Mouse (Mus musculus): Measurements from ENCODE around the gene Itpkb. TPM values are rescaled to one million over a fixed set of nuclear protein-coding genes. Genes with fewer than 3 reads are reported as not detected.

Itpkb gene
- total and polyA plus RNA-seq, 3 experiments: 4.2 to 14.4 (median 10.6) TPM

DNA sequence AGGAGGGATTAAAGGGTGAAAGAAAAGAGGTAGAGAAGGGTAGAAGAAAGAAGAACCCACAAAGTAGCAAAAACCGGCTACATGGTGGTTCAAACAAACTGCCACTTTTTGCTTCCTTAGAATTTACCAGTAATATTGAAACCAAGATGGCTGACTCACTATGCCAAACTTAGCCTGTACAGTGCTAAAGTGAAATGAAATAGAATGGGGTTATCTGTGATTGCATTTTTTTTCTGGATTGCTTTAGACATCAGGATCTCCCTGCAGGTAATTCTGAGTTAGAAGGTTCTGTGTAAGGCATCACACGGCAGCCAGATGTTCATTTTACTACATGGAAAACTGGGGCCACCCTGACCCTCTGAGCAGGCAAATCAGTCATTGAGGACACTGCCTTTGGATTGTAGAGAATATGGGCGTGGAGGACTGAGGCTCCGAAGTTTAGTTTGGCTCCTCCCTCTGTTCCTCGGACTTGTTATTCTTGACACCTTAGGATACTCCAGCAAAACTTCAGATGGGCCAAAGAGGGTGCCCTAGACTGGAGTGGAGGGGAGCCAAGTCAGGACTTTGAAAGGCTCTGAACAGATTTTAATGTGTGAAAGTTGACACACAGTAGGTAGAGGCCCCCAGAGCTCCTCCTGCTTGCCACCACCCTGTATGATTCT lies 62.0 kb downstream of the Itpkb start (continued):
- TF ChIP-seq USF2 (conservative IDR thresholded peaks at IDR 0.05; ENCODE audit: low read depth, low read length) (no peak), ZNF384 (IDR thresholded peaks at IDR 0.05; ENCODE audit: low read depth, low read length) (peak; percentile 89), ZMIZ1 (IDR thresholded peaks at IDR 0.05; ENCODE audit: low read depth, low read length) (peak; percentile 53; the same call in 1 of the 2 replicates), SMC3 (IDR thresholded peaks at IDR 0.05; ENCODE audit: low read depth, low read length) (no peak), SIN3A (IDR thresholded peaks at IDR 0.05; ENCODE audit: low read length) (peak; percentile 19; the same call in 1 of the 2 replicates), CHD2 (IDR thresholded peaks at IDR 0.05; ENCODE audit: low read length) (peak; percentile 44), JUND (conservative IDR thresholded peaks at IDR 0.05; ENCODE audit: low read depth, low read length) (peak; percentile 95), MAX (IDR thresholded peaks at IDR 0.05; ENCODE audit: low read length) (0 out of 2 replicates have a peak, but pooled peaks have one; percentile 41), HCFC1 (IDR thresholded peaks at IDR 0.05; ENCODE audit: low read depth, low read length) (0 out of 2 replicates have a peak, but pooled peaks have one; percentile 27), GABPA (IDR thresholded peaks at IDR 0.05; ENCODE audit: insufficient replicate concordance, low read depth, low read length) (no peak), ELF1 (IDR thresholded peaks at IDR 0.05; ENCODE audit: low read depth, low read length) (0 out of 2 replicates have a peak, but pooled peaks have one; percentile 15), RAD21 (IDR thresholded peaks at IDR 0.05; ENCODE audit: low read depth, low read length) (no peak; the same call in 1 of the 2 replicates), MXI1 (IDR thresholded peaks at IDR 0.05; ENCODE audit: low read depth, low read length) (no peak; the same call in 1 of the 2 replicates), MEF2A (IDR thresholded peaks at IDR 0.05; ENCODE audit: borderline replicate concordance, low read depth, low read length) (peak; percentile 98), MYC (IDR thresholded peaks at IDR 0.05; ENCODE audit: low read depth, low read length) (peak; percentile 40; the same call in 1 of the 2 replicates), ZKSCAN1 (IDR thresholded peaks at IDR 0.05; ENCODE audit: borderline replicate concordance, low read depth, low read length) (no peak), MAZ (IDR thresholded peaks at IDR 0.05; ENCODE audit: low read depth, low read length) (peak; percentile 53), UBTF (IDR thresholded peaks at IDR 0.05; ENCODE audit: low read depth, low read length) (no peak), KAT2A (IDR thresholded peaks at IDR 0.05; ENCODE audit: insufficient replicate concordance, low read length) (no peak)

DNA sequence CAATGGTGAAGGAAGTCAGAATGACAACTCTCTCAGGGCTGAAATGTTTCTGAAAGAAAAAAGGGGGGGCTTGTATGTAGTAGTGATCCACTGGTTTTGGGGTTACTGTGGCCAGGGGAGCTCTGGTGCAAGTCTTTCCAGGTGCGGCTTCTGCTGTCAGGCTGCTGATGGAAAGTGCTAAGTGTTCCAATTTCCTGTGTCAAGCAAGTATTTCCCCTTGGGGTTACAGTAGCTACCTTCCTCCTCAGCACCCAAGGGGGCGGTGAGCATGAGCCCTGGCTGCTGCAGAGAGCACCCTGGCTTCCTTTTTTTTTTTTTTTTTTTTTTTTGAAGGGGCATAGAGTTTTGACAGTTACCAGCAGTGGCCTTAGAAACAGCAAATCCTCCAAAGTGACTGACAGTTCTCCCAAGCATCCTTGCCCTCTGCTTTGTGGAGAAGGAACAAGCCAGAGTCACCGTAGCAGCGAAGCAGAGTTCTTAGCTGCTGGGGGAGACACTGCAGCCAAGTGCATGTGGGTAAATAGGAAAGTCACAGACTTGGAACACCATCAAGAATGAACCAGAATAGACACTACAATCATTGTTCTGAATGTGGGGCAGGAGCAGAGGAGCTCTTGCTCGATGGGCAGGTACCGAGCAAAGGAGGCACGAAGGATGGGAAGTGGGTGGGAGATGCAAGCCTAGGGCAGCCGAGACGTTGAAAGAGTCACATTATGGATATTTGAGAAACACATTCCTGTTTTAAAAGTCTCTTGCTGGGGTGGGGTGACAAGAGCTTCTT lies 62.9 kb downstream of the Itpkb start:
- peaks cover 3 to 18% of the 10 kb centered on the region in 2 experiments for H3K36me3 ChIP-seq (replicated peaks in 1 of 2; ENCODE audit: control insufficient read depth in 1 of 2, insufficient read depth in 1 of 2, low read length in 1 of 2)
- peak overlapping the region; percentile 8; the same call in 1 of the 2 replicates for H3K4me2 ChIP-seq (ENCODE audit: insufficient read depth, low read depth, poor library complexity, severe bottlenecking)
- peak overlapping the region; percentile 21; the same call in 1 of the 2 replicates for H3K9ac ChIP-seq (ENCODE audit: insufficient read depth, low read depth)
- in situ Hi-C loops (cut with MboI; ENCODE audit: low pct_ligation_motif_present, low pct_unique_long_range_greater_than_20kb, low sequenced_read_pairs) (no loop called here), dilution Hi-C loops (cut with MboI; ENCODE audit: extremely low pct_ligation_motif_present, extremely low pct_unique_long_range_greater_than_20kb, low sequenced_read_pairs) (no loop called here)
- peak; percentile 76 for DNase-seq (ENCODE audit: extremely low read depth)
- H3K9me3 ChIP-seq (replicated peaks; ENCODE audit: low read length): no peaks in the 10 kb centered on the region
- H3K4me3 ChIP-seq (replicated peaks in 1 of 3; ENCODE audit: low read depth in 2 of 3, low read length in 2 of 3, poor library complexity in 1 of 3): no peak overlapping the region
- H3K4me1 ChIP-seq (ENCODE audit: control insufficient read depth in 1 of 2, insufficient read depth in 2 of 2): peaks cover 38 to 99% of the 10 kb centered on the region in 2 experiments
- H3K27me3 ChIP-seq (replicated peaks): no peaks in the 10 kb centered on the region
- peak overlapping the region; percentile 87 for H3K27ac ChIP-seq (ENCODE audit: insufficient read depth, low read depth)
- 0 out of 2 replicates have a peak, but pooled peaks cover 4% of the 10 kb centered on the region for H3K79me2 ChIP-seq (replicated peaks; ENCODE audit: control insufficient read depth, extremely low read depth, insufficient read depth, poor library complexity, severe bottlenecking)
- TF ChIP-seq POLR2AphosphoS2 (IDR thresholded peaks at IDR 0.05; ENCODE audit: low read depth, low read length) (no peak), TCF12 (IDR thresholded peaks at IDR 0.05; ENCODE audit: low read depth, low read length) (peak; percentile 71; the same call in 1 of the 2 replicates), USF2 (conservative IDR thresholded peaks at IDR 0.05; ENCODE audit: low read depth, low read length) (no peak), UBTF (IDR thresholded peaks at IDR 0.05; ENCODE audit: low read depth, low read length) (no peak), SIN3A (IDR thresholded peaks at IDR 0.05; ENCODE audit: low read length) (peak; percentile 74), GABPA (IDR thresholded peaks at IDR 0.05; ENCODE audit: insufficient replicate concordance, low read depth, low read length) (no peak), CHD2 (IDR thresholded peaks at IDR 0.05; ENCODE audit: low read length) (peak; percentile 54; the same call in 1 of the 2 replicates), ZNF384 (IDR thresholded peaks at IDR 0.05; ENCODE audit: low read depth, low read length) (peak; percentile 98), JUN (IDR thresholded peaks at IDR 0.05; ENCODE audit: insufficient read depth, low read depth, low read length) (no peak), MAFK (IDR thresholded peaks at IDR 0.05; ENCODE audit: insufficient replicate concordance, low read length) (peak; percentile 49; the same call in 1 of the 2 replicates), E2F4 (IDR thresholded peaks at IDR 0.05; ENCODE audit: insufficient replicate concordance, low read depth, low read length) (no peak), NRF1 (IDR thresholded peaks at IDR 0.05; ENCODE audit: low read depth, low read length) (no peak), IRF4 (IDR thresholded peaks at IDR 0.05; ENCODE audit: low read depth, low read length) (peak; percentile 55), POLR2A (IDR thresholded peaks at IDR 0.05; ENCODE audit: low read depth, low read length) (no peak), BHLHE40 (IDR thresholded peaks at IDR 0.05; ENCODE audit: low read depth, low read length) (peak; percentile 29), CHD1 (IDR thresholded peaks at IDR 0.05; ENCODE audit: low read depth, low read length) (no peak), ETS1 (conservative IDR thresholded peaks at IDR 0.05; ENCODE audit: low read depth, low read length) (peak; percentile 86), ZC3H11A (IDR thresholded peaks at IDR 0.05; ENCODE audit: low read depth, low read length) (no peak), PAX5 (IDR thresholded peaks at IDR 0.05; ENCODE audit: low read length) (no peak), RAD21 (IDR thresholded peaks at IDR 0.05; ENCODE audit: low read depth, low read length) (no peak), ZMIZ1 (IDR thresholded peaks at IDR 0.05; ENCODE audit: low read depth, low read length) (no peak)

All from CH12.LX (cell line).